Mouse (Mus musculus) midbrain, embryonic 11.5 days (tissue): ENCODE results near the gene Olfr491. TPM values are rescaled to one million over a fixed set of nuclear protein-coding genes. Genes with fewer than 3 reads are reported as not detected.

Experiments used
- ATAC-seq: fragments of 200-750 bp; cut with Nextera tagmentation; 2 replicates; pipeline ENCODE4 v1.8.0; 2017; ENCODE audit warnings: moderate TSS enrichment, moderate library complexity; ENCODE audit not compliant: low FRiP score
- DNase-seq: peaks from one replicate; pipeline ENCODE4 v3.0.0; 2015; ENCODE audit warnings: low spot score; ENCODE audit errors: missing footprints
- H3K27ac ChIP-seq: fragments of 300-500 bp; sonication (generic); 2 replicates; pipeline ENCODE4 v1.5.1; 2014; ENCODE audit warnings: low read depth, low read length
- H3K27me3 ChIP-seq: fragments of 300-500 bp; sonication (generic); 2 replicates; pipeline ENCODE4 v1.6.1; 2014; ENCODE audit warnings: mild to moderate bottlenecking, low read length, moderate library complexity, mixed read lengths; ENCODE audit not compliant: control insufficient read depth, insufficient read depth
- H3K36me3 ChIP-seq: fragments of 300-500 bp; sonication (generic); 2 replicates; pipeline ENCODE4 v1.6.1; 2014; ENCODE audit warnings: mild to moderate bottlenecking, low read length, moderate library complexity, mixed read lengths; ENCODE audit not compliant: control insufficient read depth, insufficient read depth
- H3K4me1 ChIP-seq: fragments of 300-500 bp; sonication (generic); 2 replicates; pipeline ENCODE4 v1.6.1; 2014; ENCODE audit warnings: low read length; ENCODE audit not compliant: control insufficient read depth, insufficient read depth
- H3K4me2 ChIP-seq: fragments of 300-500 bp; sonication (generic); 2 replicates; pipeline ENCODE4 v1.6.1; 2014; ENCODE audit warnings: mild to moderate bottlenecking, moderate library complexity
- H3K4me3 ChIP-seq: fragments of 300-500 bp; sonication (generic); 2 replicates; pipeline ENCODE4 v1.5.1; 2014; ENCODE audit warnings: low read depth, low read length
- H3K9ac ChIP-seq: fragments of 300-500 bp; sonication (generic); 2 replicates; pipeline ENCODE4 v1.6.1; 2014; ENCODE audit warnings: low read length
- H3K9me3 ChIP-seq: fragments of 300-500 bp; sonication (generic); 2 replicates; pipeline ENCODE4 v1.6.1; 2016; ENCODE audit warnings: low read length; ENCODE audit not compliant: control insufficient read depth
- WGBS: fragments of 180-500 bp; shearing (Covaris S2); extraction: QIAGEN DNeasy Blood & Tissue Kit; methylation state at CpG from one replicate; pipeline ENCODE4 v1.1.7; 2014; 5-methylcytosine and 5-hydroxymethylcytosine counted together
- polyA plus RNA-seq: library from polyadenylated mRNA; unstranded; fragments of >200 nt; fragmentation: Nextera tagmentation; extraction: Ambion mirVana; gene quantifications from 2 replicates; pipeline ENCODE4 v1.2.1, GENCODE M21; 2014

Olfr491 gene
- polyA plus RNA-seq, result not detected in 2 replicates

- 68% methylated on average over 1 of the region's 1 CpGs for WGBS
- Histone ChIP-seq H3K27ac (no peak within 1 kb of the TSS), H3K9ac (no peak within 1 kb of the TSS), H3K4me2 (no peak within 1 kb of the TSS), H3K27me3 (no peaks in the 10 kb centered on the region), H3K9me3 (no peaks in the 10 kb centered on the region), H3K36me3 (no peaks in the 10 kb centered on the region), H3K4me1 (no peaks in the 10 kb centered on the region), H3K4me3 (no peak within 1 kb of the TSS)
- DNase-seq, result no peak
- ATAC-seq, result no peak
Observed at GRCm38 (mm10) chr7:108313151-108313550, at the start of gene Olfr491. TSS of gene Olfr491 (plus strand) at chr7:108313451.

- Histone ChIP-seq H3K27ac (no peak within 1 kb of the TSS), H3K9ac (no peak within 1 kb of the TSS), H3K4me3 (no peak within 1 kb of the TSS), H3K4me2 (no peak within 1 kb of the TSS), H3K27me3 (no peaks in the 10 kb centered on the region), H3K4me1 (no peaks in the 10 kb centered on the region), H3K9me3 (no peaks in the 10 kb centered on the region), H3K36me3 (no peaks in the 10 kb centered on the region)
- no peak for DNase-seq
- ATAC-seq, result no peak
Observed at GRCm38 (mm10) chr7:108288834-108289233, 24.4 kb upstream of the Olfr491 start, which contains the start of gene Olfr490. TSS of gene Olfr490 (minus strand) at chr7:108288934.

GRCm38 (mm10) chr7:108323574-108323973 lies 10.3 kb downstream of the Olfr491 start, which contains the start of gene Olfr492:
TSS of gene Olfr492 (minus strand) at chr7:108323674.
- DNase-seq (no peak), ATAC-seq (no peak)
- no peak within 1 kb of the TSS for H3K9ac ChIP-seq
- no peak within 1 kb of the TSS for H3K27ac ChIP-seq
- no peaks in the 10 kb centered on the region for H3K9me3 ChIP-seq
- H3K4me3 ChIP-seq, result no peak within 1 kb of the TSS
- 90% methylated on average over 2 of the region's 2 CpGs for WGBS
- no peaks in the 10 kb centered on the region for H3K36me3 ChIP-seq
- no peaks in the 10 kb centered on the region for H3K27me3 ChIP-seq
- no peaks in the 10 kb centered on the region for H3K4me1 ChIP-seq
- H3K4me2 ChIP-seq, result no peak within 1 kb of the TSS

GRCm38 (mm10) chr7:108346879-108347278 lies 33.6 kb downstream of the Olfr491 start, which contains the start of gene Olfr493:
TSS of gene Olfr493 (minus strand) at chr7:108346979.
- WGBS, result 77% methylated on average over 1 of the region's 1 CpGs
- no peaks in the 10 kb centered on the region for H3K36me3 ChIP-seq
- H3K9me3 ChIP-seq, result no peaks in the 10 kb centered on the region
- ATAC-seq, result no peak
- H3K27ac ChIP-seq, result no peak within 1 kb of the TSS
- no peak within 1 kb of the TSS for H3K9ac ChIP-seq
- H3K27me3 ChIP-seq, result no peaks in the 10 kb centered on the region
- DNase-seq, result no peak
- no peak within 1 kb of the TSS for H3K4me3 ChIP-seq
- H3K4me1 ChIP-seq, result no peaks in the 10 kb centered on the region
- H3K4me2 ChIP-seq, result no peak within 1 kb of the TSS

GRCm38 (mm10) chr7:108365035-108365434 lies 51.8 kb downstream of the Olfr491 start, which contains the start of gene Olfr494:
TSS of gene Olfr494 (plus strand) at chr7:108365335.
- H3K27me3 ChIP-seq, result no peaks in the 10 kb centered on the region
- no peak within 1 kb of the TSS for H3K27ac ChIP-seq
- ATAC-seq, result no peak
- H3K36me3 ChIP-seq, result no peaks in the 10 kb centered on the region
- H3K9me3 ChIP-seq, result no peaks in the 10 kb centered on the region
- H3K4me1 ChIP-seq, result no peaks in the 10 kb centered on the region
- no peak within 1 kb of the TSS for H3K4me2 ChIP-seq
- H3K4me3 ChIP-seq, result no peak within 1 kb of the TSS
- no peak within 1 kb of the TSS for H3K9ac ChIP-seq
- 79% methylated on average over 3 of the region's 3 CpGs for WGBS
- no peak for DNase-seq

Other genes with a start within 250 kb of the Olfr491 start
- not detected in 2 replicates for gene Olfr480, start 246.1 kb upstream of the Olfr491 start, polyA plus RNA-seq
- gene Olfr481, start 233.6 kb upstream of the Olfr491 start, polyA plus RNA-seq, result not detected in 2 replicates
- not detected in 2 replicates for gene Olfr482, start 215.9 kb upstream of the Olfr491 start, polyA plus RNA-seq
- not detected in 2 replicates for gene Olfr483, start 212.6 kb upstream of the Olfr491 start, polyA plus RNA-seq
- not detected in 2 replicates for gene Olfr484, start 186.0 kb upstream of the Olfr491 start, polyA plus RNA-seq
- not detected in 2 replicates for gene Olfr485, start 153.6 kb upstream of the Olfr491 start, polyA plus RNA-seq
- not detected in 2 replicates for gene Olfr486, start 140.7 kb upstream of the Olfr491 start, polyA plus RNA-seq
- gene Olfr487, start 98.8 kb upstream of the Olfr491 start, polyA plus RNA-seq, result not detected in 2 replicates
- gene Olfr488, start 55.1 kb upstream of the Olfr491 start, polyA plus RNA-seq, result not detected in 2 replicates
- gene Olfr490, start 24.5 kb upstream of the Olfr491 start, polyA plus RNA-seq, result not detected in 2 replicates
- gene Olfr492, start 10.2 kb downstream of the Olfr491 start, polyA plus RNA-seq, result not detected in 2 replicates
- gene Olfr493, start 33.5 kb downstream of the Olfr491 start, polyA plus RNA-seq, result not detected in 2 replicates
- gene Olfr494, start 51.9 kb downstream of the Olfr491 start, polyA plus RNA-seq, result not detected in 2 replicates
- gene Olfr495, start 79.7 kb downstream of the Olfr491 start, polyA plus RNA-seq, result not detected in 2 replicates
- gene Olfr497, start 107.0 kb downstream of the Olfr491 start, polyA plus RNA-seq, result not detected in 2 replicates
- gene Olfr498, start 151.9 kb downstream of the Olfr491 start, polyA plus RNA-seq, result not detected in 2 replicates
- gene Olfr502, start 211.6 kb downstream of the Olfr491 start, polyA plus RNA-seq, result not detected in 2 replicates
- not detected in 2 replicates for gene Olfr503, start 231.1 kb downstream of the Olfr491 start, polyA plus RNA-seq